Mouse (Mus musculus): ENCODE data around the gene Tmem86a. TPM values are rescaled to one million over a fixed set of nuclear protein-coding genes. Genes with fewer than 3 reads are reported as not detected.

Gene Tmem86a
- polyA plus RNA-seq, 1 experiment from 2014 or later: 12.3 TPM

Small RNA genes lying within 50 kb of the gene (microRNA-seq; reads per million reads assigned to microRNA genes)
- gene Mir7056 (ENCODE audit: borderline number of aligned reads): not detected

Other genes starting within 250 kb of the Tmem86a start
- 1,561 and 1,765 TPM in 2 replicates for gene Ldha, start 209.1 kb upstream of the Tmem86a start, polyA plus RNA-seq (2014; fragmentation: Nextera tagmentation; extraction: Ambion mirVana)
- gene Ldhc, start 189.4 kb upstream of the Tmem86a start, polyA plus RNA-seq (2014; fragmentation: Nextera tagmentation; extraction: Ambion mirVana): 0.26 TPM in 1 of 2 replicates, not detected in the other
- gene Tsg101, start 130.6 kb upstream of the Tmem86a start, polyA plus RNA-seq (2014; fragmentation: Nextera tagmentation; extraction: Ambion mirVana): 306 and 341 TPM in 2 replicates
- 13.1 and 14.8 TPM in 2 replicates for gene Uevld, start 92.1 kb upstream of the Tmem86a start, polyA plus RNA-seq (2014; fragmentation: Nextera tagmentation; extraction: Ambion mirVana)
- not detected in 2 replicates for gene Gm9999, start 67.0 kb upstream of the Tmem86a start, polyA plus RNA-seq (2014; fragmentation: Nextera tagmentation; extraction: Ambion mirVana)
- 13.5 and 14.5 TPM in 2 replicates for gene Spty2d1, start 42.2 kb upstream of the Tmem86a start, polyA plus RNA-seq (2014; fragmentation: Nextera tagmentation; extraction: Ambion mirVana)
- gene Ptpn5, start 83.1 kb downstream of the Tmem86a start, polyA plus RNA-seq (2014; fragmentation: Nextera tagmentation; extraction: Ambion mirVana): 2.5 and 4.6 TPM in 2 replicates
- not detected in 2 replicates for gene Mrgpra6, start 154.3 kb downstream of the Tmem86a start, polyA plus RNA-seq (2014; fragmentation: Nextera tagmentation; extraction: Ambion mirVana)
- not detected in 2 replicates for gene Mrgpra9, start 202.2 kb downstream of the Tmem86a start, polyA plus RNA-seq (2014; fragmentation: Nextera tagmentation; extraction: Ambion mirVana)

Measured in embryonic facial prominence, embryonic 11.5 days (tissue).